Mouse (Mus musculus) megakaryocyte, embryonic 14.5 days (primary cell): Measurements from ENCODE around the gene Olfr1344.

ENCODE experiments used
- FLI1 ChIP-seq: IDR thresholded peaks from 2 replicates; pipeline ENCODE4 v1.6.1; 2012; ENCODE audit warnings: low read length, inconsistent platforms, mixed read lengths
- GATA1 ChIP-seq: IDR thresholded peaks from 3 replicates; pipeline ENCODE4 v1.6.1; 2012; ENCODE audit warnings: mixed read lengths, low read length, inconsistent platforms, borderline replicate concordance

GRCm38 (mm10) chr7:6388971-6389370, 49.5 kb upstream of the Olfr1344 start:
- TF ChIP-seq GATA1 (no peak), FLI1 (no peak)
